Mouse (Mus musculus) heart, adult 2 months (tissue): ENCODE results near the gene Tmem132d.

Source experiments
- EP300 ChIP-seq: fragments of 200-500 bp; IDR thresholded peaks from 2 replicates; pipeline ENCODE4 v1.6.1; 2011; ENCODE audit warnings: low read depth, low read length, control low read depth; ENCODE audit not compliant: insufficient read depth
- POLR2A ChIP-seq: fragments of 200-500 bp; IDR thresholded peaks from 2 replicates; pipeline ENCODE4 v1.6.1; 2011; ENCODE audit warnings: mild to moderate bottlenecking, low read depth, low read length, control low read depth; ENCODE audit not compliant: insufficient read depth

DNA sequence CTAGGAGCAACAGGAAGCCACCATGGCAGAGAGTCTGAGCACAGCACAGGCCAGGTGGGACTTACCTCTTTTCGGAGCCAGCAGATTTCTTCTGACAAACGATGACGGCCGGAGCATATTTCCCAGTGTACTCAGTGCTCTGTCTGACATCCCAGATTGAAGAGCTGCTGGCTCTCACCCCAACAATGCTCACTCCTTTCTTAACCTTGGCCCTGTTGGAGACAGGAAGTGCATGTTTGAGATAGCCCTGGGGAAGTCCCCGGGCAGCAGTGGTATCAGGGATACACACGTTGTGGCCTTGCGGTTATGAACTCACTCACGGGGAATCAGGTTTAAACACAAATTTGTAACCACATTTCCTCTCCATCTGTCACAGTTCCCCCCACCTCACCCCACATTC lies 296.1 kb downstream of the Tmem132d start:
- TF ChIP-seq EP300 (no peak), POLR2A (no peak)
